Mouse (Mus musculus): ENCODE results near the gene Gm14151.
"Not testable (repeated sequence)": the region's sequence is repeated elsewhere in the genome, so short reads cannot be mapped to it uniquely, and the experiment has no call there.

Gm14151 gene

GRCm38 (mm10) chr2:151092250-151092649, at the start of gene Gm14151:
Gene Gm14151, minus strand, starts transcription at chr2:151092350.
- DNase-seq (ENCODE audit: low spot score), result not testable (repeated sequence)

DNA sequence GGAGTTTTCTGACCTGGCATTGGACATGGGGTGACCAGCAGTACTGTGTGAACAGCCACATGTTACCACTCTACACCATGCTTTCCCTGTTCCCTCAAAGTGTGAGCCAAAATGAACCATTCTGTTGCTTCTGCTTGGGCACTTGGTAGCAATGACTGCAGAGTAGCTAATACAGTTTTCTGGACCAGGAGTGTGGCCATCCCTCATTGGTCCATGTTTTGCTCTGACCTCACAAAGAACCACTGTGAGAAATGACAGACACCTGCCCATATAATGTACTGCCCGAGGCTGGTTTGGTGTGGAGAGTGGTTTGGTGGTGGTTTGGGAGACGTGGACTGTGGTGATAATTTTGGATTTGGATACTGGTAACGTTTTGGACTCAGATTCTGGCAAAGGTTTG, 5.8 kb upstream of the Gm14151 start, which contains the start of gene Gm14147:
Gene Gm14147 (plus strand): TSS at position 301 of the 400 bp plus-strand sequence.
- not testable (repeated sequence) for DNase-seq (ENCODE audit: low spot score)

- no peak for DNase-seq (ENCODE audit: low spot score)
Measured at GRCm38 (mm10) chr2:151056637-151057036, 35.5 kb downstream of the Gm14151 start.

DNA sequence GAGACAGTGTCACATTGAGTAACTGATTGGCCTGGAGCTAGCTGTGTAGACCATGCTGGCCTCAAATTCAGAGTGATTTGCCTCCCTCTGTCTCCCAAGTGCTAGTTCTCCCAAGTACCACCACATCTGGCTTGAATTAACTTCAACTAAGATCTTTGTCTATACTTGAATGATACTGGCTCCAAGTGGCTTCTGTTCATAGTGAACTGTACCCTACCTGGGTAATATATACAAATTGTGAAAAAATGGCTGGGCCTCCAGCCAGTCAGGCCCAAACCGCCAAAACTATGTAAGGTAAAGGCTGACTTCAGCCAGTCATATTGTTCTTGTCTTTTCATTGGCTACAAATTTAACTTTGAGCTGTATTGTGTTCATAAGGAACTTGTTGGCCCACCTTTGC, 51.7 kb downstream of the Gm14151 start:
- DNase-seq (ENCODE audit: low spot score), result no peak

GRCm38 (mm10) chr2:151039726-151040125, 52.4 kb downstream of the Gm14151 start:
- no peak for DNase-seq (ENCODE audit: low spot score)

DNA sequence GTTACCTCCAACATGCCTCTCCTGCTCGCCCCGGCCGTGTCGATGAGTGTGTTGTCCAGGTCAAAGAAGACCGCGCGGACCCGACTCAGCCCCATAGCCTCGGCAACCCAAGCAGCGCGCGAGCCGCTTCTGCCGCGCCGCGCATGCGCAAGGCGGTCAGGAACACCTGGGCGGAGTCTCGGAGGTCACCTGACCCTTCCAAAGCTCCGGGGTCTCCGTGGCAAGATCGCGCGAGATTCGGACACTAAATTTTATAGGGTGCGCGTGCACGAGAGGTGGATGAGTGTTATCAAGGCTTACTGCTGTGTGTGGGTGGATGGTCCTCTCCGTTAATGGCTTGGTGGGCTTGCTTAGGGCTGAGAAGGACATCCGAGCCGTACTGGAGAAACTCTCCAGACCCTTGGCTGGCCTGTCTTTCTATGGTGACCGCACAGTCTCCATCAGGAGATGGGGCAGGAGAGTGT, 52.9 kb downstream of the Gm14151 start, which contains the start of the genes Ninl and Nanp:
Gene Ninl (minus strand): TSS at position 151 of the 464 bp plus-strand sequence.
Gene Nanp (minus strand): TSS at position 167 of the 464 bp plus-strand sequence.
- DNase-seq (ENCODE audit: low spot score), result peak; percentile 95

DNA sequence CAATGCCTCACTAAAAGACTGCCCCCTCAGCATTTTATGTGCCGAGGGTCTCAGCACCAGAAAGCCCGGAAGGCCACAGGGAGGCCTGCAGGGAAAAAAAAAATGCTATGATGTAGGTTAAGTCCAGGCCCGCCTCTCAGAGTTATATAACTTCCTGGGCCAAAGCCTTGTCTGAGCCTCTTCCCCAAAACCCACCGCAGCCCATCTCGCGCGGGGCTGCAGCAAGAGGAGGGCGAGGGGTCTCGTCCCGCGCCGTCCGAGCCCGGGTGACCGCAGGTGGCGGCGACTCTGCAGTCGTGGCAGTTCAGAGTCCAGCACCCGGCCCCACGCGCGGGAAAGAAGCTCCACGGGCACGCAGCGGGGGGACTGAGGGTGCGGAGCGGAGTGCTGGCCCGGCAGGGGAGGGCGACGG, 53.3 kb downstream of the Gm14151 start:
- DNase-seq (ENCODE audit: low spot score), result peak; percentile 73

- peak; percentile 12 for DNase-seq (ENCODE audit: low spot score)
Measured at GRCm38 (mm10) chr2:151037876-151038552, 54.1 kb downstream of the Gm14151 start.

DNA sequence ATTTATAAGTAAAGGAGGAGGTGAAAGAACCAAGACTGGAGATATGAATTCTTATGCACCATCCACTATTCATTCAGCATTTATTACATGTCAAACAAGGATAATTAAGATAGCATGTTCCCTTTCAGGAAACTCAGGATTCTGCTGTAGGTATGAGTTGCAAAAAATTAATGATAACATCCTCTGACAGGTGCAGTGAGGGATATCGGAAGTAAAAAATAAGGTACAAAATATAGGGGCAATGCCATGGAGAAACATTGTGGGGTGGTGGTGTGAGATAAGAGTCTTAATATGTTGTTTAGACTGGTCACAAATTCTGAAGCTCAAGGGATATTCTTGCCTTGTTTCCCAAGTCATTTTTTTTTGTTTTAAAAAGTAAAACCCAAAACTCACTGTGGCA, 54.9 kb downstream of the Gm14151 start:
- no peak for DNase-seq (ENCODE audit: low spot score)
